Mouse (Mus musculus) heart, embryonic 16.5 days (tissue): Measurements from ENCODE around the gene Washc3. TPM values are rescaled to one million over a fixed set of nuclear protein-coding genes. Genes with fewer than 3 reads are reported as not detected.

Experiments used
- ATAC-seq: fragments of 200-750 bp; cut with Nextera tagmentation; replicated peaks from 2 replicates; pipeline ENCODE4 v1.8.0; 2017; ENCODE audit warnings: moderate number of reproducible peaks; ENCODE audit not compliant: insufficient read depth, low FRiP score; ENCODE audit errors: extremely low read depth
- H3K27ac ChIP-seq: fragments of 300-500 bp; sonication (generic); 2 replicates; pipeline ENCODE4 v1.5.1; 2014; ENCODE audit warnings: mild to moderate bottlenecking, low read length, control low read depth, moderate library complexity
- H3K27me3 ChIP-seq: fragments of 300-500 bp; sonication (generic); 2 replicates; pipeline ENCODE4 v1.6.1; 2014; ENCODE audit warnings: low read length, mixed read lengths; ENCODE audit not compliant: control insufficient read depth, insufficient read depth
- H3K36me3 ChIP-seq: fragments of 300-500 bp; sonication (generic); 2 replicates; pipeline ENCODE4 v1.6.1; 2014; ENCODE audit not compliant: control insufficient read depth, insufficient read depth
- H3K4me1 ChIP-seq: fragments of 300-500 bp; sonication (generic); 2 replicates; pipeline ENCODE4 v1.6.1; 2014; ENCODE audit warnings: low read length, mixed read lengths; ENCODE audit not compliant: control insufficient read depth, insufficient read depth
- H3K4me2 ChIP-seq: fragments of 300-500 bp; sonication (generic); 2 replicates; pipeline ENCODE4 v1.6.1; 2014; ENCODE audit warnings: low read depth, mild to moderate bottlenecking, control low read depth, low read length
- H3K4me3 ChIP-seq: fragments of 300-500 bp; sonication (generic); 2 replicates; pipeline ENCODE4 v1.5.1; 2014; ENCODE audit warnings: mild to moderate bottlenecking, control low read depth, low read length
- H3K9ac ChIP-seq: fragments of 300-500 bp; sonication (generic); 2 replicates; pipeline ENCODE4 v1.6.1; 2014; ENCODE audit warnings: low read length, control low read depth
- H3K9me3 ChIP-seq: fragments of 300-500 bp; sonication (generic); replicated peaks from 2 replicates; pipeline ENCODE4 v1.6.1; 2016; ENCODE audit warnings: low read length; ENCODE audit not compliant: control insufficient read depth
- WGBS: fragments of 180-500 bp; shearing (Covaris S2); extraction: QIAGEN DNeasy Blood & Tissue Kit; methylation state at CpG from one replicate; pipeline ENCODE4 v1.1.7; 2014; 5-methylcytosine and 5-hydroxymethylcytosine counted together
- polyA plus RNA-seq: library from polyadenylated mRNA; unstranded; fragments of >200 nt; fragmentation: Nextera tagmentation; extraction: Ambion mirVana; gene quantifications from 2 replicates; pipeline ENCODE4 v1.2.1, GENCODE M21; 2015

Gene Washc3
- polyA plus RNA-seq, 1 experiment from 2014 or later: 47.5 TPM

DNA sequence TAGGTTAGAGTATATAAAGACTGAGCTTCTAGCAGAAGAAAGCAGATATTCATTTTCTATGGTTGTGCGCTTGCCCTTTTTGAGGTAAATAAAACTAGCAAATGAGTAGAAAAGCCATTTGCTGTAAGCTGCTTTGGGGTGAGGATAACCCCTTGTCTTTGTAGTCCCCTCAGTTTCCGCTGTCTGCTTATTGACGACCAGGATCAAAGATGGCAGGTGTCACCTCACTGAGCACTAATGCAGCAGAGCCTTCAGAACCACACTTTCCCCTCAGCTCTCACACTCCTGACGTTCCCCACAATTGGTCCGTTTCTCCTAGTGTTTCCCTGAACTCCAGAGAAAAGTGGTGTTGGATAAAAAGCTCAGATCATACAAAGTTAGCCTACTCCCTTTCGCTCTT is 2.3 kb downstream of the Washc3 start:
- ATAC-seq: no peak
- 90% methylated on average over 6 of the region's 6 CpGs for WGBS
- Histone ChIP-seq H3K27ac (no peak overlapping the region), H3K9me3 (no peaks in the 10 kb centered on the region), H3K4me1 (peaks cover 3% of the 10 kb centered on the region), H3K4me3 (no peak overlapping the region), H3K9ac (no peak overlapping the region), H3K4me2 (no peak overlapping the region), H3K27me3 (no peaks in the 10 kb centered on the region), H3K36me3 (peaks cover 4% of the 10 kb centered on the region; the same call in 1 of the 2 replicates)

DNA sequence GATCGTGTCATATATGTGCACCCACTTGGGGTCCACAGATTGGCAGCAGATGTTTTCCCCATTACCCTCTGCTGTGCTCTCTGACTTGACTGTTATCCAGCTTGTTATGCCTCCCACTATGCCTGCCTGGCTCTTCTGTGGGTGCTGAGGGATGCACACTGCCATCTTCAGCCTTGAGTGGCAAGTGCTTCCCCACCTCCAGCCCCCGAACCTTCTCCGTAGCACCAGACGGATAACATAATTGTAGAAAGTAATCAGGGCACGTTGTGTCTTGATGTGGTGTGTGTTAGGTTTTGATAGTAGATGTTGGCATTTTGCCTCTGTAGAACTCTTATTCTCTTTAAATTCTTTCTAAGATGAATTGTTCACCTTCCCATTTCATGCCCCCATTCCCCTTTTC is 11.8 kb downstream of the Washc3 start:
- Histone ChIP-seq H3K4me2 (no peak overlapping the region), H3K27ac (no peak overlapping the region)
- WGBS: 88% methylated on average over 5 of the region's 5 CpGs

DNA sequence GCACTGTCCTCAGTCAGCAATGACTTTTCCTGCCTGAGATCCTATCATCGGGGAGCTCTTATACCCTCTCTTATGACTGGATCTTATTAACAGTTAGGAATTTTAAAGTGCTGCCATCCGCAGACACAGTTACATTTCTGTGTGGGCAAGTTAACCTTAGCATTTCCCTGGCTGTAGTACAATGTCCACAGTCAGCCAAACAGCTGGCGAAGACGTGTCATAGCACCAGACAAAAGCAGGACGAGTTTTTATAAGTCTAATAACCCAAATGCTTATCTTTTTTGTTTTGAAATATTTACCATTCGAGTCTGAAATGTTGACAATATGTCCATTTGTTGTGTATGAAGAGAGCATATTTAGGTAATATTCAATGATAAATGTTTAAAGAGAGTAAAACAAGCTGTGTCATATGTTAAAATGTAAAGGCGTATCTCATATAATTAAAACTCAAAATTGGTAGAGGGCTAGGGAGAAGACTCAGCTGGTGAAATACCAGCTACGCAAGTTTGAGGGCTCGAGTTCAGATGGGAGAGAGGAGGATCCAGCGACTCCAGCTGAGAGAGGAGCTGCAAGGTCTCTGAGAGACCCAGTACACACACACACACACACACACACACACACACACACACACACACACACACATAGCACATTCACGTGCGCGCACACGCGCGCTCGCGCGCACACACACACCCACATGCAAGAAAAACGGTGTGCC is 14.1 kb downstream of the Washc3 start:
- H3K4me3 ChIP-seq: no peak overlapping the region
- H3K27ac ChIP-seq: no peak overlapping the region
- no peak overlapping the region for H3K4me2 ChIP-seq
- H3K36me3 ChIP-seq: peaks cover 7% of the 10 kb centered on the region; the same call in 1 of the 2 replicates
- no peak overlapping the region for H3K9ac ChIP-seq
- H3K27me3 ChIP-seq: no peaks in the 10 kb centered on the region
- no peak for ATAC-seq
- WGBS: 91% methylated on average over 20 of the region's 20 CpGs
- no peaks in the 10 kb centered on the region for H3K4me1 ChIP-seq
- no peaks in the 10 kb centered on the region for H3K9me3 ChIP-seq

More for the DNA sequence above, 11.8 kb downstream of the Washc3 start:
- Histone ChIP-seq H3K9me3 (no peaks in the 10 kb centered on the region), H3K36me3 (peaks cover 5% of the 10 kb centered on the region; the same call in 1 of the 2 replicates), H3K4me1 (no peaks in the 10 kb centered on the region), H3K9ac (no peak overlapping the region), H3K27me3 (no peaks in the 10 kb centered on the region), H3K4me3 (no peak overlapping the region)
- ATAC-seq: no peak

DNA sequence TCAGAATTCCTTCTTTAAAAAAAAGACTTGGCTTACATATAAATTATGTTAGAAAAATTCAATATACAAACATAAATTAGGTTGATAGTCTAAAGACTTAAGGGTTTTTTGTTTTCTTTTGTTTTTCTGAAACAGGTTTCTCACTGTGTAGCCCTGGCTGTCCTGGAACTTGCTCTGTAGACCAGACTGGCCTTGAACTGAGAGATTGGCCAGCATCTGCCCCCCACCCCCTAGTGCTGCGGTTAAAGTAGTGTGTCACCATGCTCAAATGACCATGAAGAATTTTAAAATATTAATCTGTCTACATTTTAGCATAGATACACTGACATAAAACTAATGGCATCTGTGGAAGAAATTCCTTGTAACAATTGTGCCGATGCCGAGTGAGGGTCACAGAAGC is 17.3 kb downstream of the Washc3 start:
- no peak overlapping the region for H3K4me3 ChIP-seq
- H3K4me2 ChIP-seq: no peak overlapping the region
- no peak for ATAC-seq
- H3K9me3 ChIP-seq: no peaks in the 10 kb centered on the region
- H3K9ac ChIP-seq: no peak overlapping the region
- H3K27me3 ChIP-seq: no peaks in the 10 kb centered on the region
- no peak overlapping the region for H3K27ac ChIP-seq
- 92% methylated on average over 3 of the region's 3 CpGs for WGBS
- no peaks in the 10 kb centered on the region for H3K4me1 ChIP-seq
- peaks cover 5% of the 10 kb centered on the region; the same call in 1 of the 2 replicates for H3K36me3 ChIP-seq

DNA sequence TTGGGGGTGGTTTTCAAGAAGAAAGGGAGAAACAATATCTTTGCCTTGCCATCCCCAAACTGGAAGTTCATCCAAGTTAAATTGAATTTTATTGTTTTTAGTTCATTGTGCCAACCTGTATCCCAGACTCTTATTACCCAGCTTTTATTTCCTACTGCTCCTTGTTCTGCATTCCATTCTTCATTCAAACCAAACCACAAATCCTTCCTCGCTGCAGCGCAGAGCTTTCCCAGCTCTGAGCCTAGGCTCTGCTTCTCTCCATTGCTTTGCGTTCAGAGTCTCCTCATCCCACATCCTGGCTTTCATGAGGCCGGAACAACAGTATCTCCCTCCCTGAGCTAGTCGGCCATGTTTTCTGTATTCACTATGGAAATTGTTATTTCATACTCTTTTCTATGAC is 20.8 kb downstream of the Washc3 start:
- H3K9me3 ChIP-seq: no peaks in the 10 kb centered on the region
- no peak overlapping the region for H3K4me2 ChIP-seq
- no peak for ATAC-seq
- no peaks in the 10 kb centered on the region for H3K27me3 ChIP-seq
- H3K9ac ChIP-seq: no peak overlapping the region
- H3K36me3 ChIP-seq: 0 out of 2 replicates have a peak, but pooled peaks cover 2% of the 10 kb centered on the region
- H3K4me1 ChIP-seq: no peaks in the 10 kb centered on the region
- no peak overlapping the region for H3K27ac ChIP-seq
- 84% methylated on average over 5 of the region's 5 CpGs for WGBS
- H3K4me3 ChIP-seq: no peak overlapping the region

DNA sequence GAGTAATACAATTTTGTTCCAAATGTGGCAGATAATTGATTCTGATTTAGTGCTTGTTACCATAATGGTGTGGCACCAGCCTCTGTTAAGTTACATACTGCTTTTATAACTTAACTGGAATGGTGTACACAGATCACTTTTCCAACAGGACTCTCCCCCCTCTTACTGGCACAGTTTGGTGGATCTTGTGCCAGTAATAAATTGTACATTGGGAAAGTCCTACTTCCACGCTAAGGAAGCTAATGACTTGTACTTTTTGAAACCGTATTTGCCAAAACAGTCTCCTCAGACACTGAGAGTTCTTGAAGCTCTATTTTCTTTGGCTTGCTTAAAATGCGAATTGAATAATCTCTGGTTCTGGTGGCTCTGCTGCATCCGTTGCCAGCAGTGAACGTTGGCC is 24.5 kb downstream of the Washc3 start:
- no peak for ATAC-seq
- Histone ChIP-seq H3K36me3 (no peaks in the 10 kb centered on the region), H3K27ac (no peak overlapping the region), H3K9me3 (no peaks in the 10 kb centered on the region), H3K4me3 (no peak overlapping the region), H3K4me1 (no peaks in the 10 kb centered on the region), H3K27me3 (no peaks in the 10 kb centered on the region), H3K9ac (no peak overlapping the region), H3K4me2 (no peak overlapping the region)
- 80% methylated on average over 5 of the region's 5 CpGs for WGBS

DNA sequence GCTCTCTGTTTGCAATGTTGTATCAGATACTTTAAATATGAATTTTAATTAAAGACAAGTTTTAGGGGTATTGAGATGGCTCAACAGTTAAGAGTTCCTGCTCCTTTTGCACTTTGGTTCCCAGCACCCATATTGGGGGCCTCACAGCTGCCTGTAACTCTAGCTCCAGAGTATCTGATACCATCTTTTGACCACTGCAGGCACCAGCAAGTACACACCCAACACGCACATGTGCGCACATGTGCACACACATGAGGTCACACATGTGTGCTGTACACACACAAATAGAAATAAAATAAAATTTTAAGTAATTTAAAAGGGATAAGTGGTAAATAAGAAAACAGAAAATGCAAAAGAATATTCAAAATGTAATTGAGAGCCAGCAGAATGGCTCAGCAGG is 27.1 kb downstream of the Washc3 start:
- Histone ChIP-seq H3K4me1 (no peaks in the 10 kb centered on the region), H3K27ac (no peak overlapping the region), H3K4me3 (no peak overlapping the region), H3K27me3 (no peaks in the 10 kb centered on the region), H3K36me3 (no peaks in the 10 kb centered on the region), H3K9me3 (no peaks in the 10 kb centered on the region), H3K9ac (no peak overlapping the region), H3K4me2 (no peak overlapping the region)
- ATAC-seq: no peak
- WGBS: 97% methylated on average over 2 of the region's 2 CpGs

DNA sequence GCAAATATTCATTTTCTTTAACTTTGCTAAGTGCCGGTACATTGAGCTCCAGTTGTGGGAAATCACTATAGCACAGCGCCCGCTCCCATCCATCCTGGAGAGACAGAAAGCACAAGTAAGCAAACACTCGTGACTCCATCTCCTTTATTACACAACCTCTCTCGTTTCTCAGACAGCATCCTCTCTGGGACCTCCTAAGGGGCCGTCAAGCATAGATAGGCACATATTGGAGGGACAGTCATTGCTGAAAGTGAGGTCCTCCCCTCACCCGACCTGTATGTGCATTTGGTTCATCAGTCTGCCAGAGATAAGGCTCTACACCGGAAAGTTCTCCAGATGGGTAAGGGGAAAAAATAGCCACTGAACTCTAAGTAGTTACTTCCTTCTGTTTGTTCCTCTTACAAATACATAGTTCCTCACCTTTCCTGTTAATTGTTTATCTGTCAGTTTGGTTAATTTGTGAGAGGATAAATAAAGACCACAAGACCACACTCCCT is 27.7 kb downstream of the Washc3 start:
- no peak overlapping the region for H3K27ac ChIP-seq
- no peaks in the 10 kb centered on the region for H3K4me1 ChIP-seq
- 53% methylated on average over 8 of the region's 8 CpGs for WGBS
- no peak overlapping the region for H3K4me3 ChIP-seq
- no peak overlapping the region for H3K9ac ChIP-seq
- no peak overlapping the region for H3K4me2 ChIP-seq
- no peak for ATAC-seq
- H3K27me3 ChIP-seq: no peaks in the 10 kb centered on the region
- no peaks in the 10 kb centered on the region for H3K36me3 ChIP-seq
- no peaks in the 10 kb centered on the region for H3K9me3 ChIP-seq

DNA sequence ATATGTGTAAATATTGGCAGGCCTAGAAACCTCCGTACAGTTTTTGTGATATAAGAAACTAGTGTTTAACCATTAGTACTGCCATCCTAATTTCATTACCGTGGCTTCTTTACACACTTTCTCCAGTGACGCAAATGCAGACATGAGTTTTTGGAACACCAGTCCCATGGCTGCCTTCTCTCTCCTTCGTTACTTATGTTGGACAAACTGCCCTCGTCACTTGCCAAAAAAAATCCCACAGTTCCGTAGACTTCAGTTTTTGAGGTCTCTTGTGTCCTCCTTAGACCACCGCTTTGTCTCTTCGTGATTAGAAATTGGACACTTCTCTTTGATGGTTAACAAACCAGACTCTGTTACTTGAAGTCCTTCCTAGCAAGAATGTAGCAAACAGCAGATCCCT is 30.8 kb downstream of the Washc3 start:
- Histone ChIP-seq H3K27ac (no peak overlapping the region), H3K9ac (no peak overlapping the region), H3K4me2 (no peak overlapping the region), H3K4me1 (no peaks in the 10 kb centered on the region), H3K36me3 (peaks cover 11% of the 10 kb centered on the region), H3K27me3 (no peaks in the 10 kb centered on the region), H3K9me3 (no peaks in the 10 kb centered on the region), H3K4me3 (no peak overlapping the region)
- WGBS: 82% methylated on average over 8 of the region's 8 CpGs
- no peak for ATAC-seq
